Mouse (Mus musculus) cerebellum, adult 2 months (tissue): ENCODE data around the gene Gm20812. TPM values are rescaled to one million over a fixed set of nuclear protein-coding genes. Genes with fewer than 3 reads are reported as not detected.
"Not testable (repeated sequence)": the region's sequence is repeated elsewhere in the genome, so short reads cannot be mapped to it uniquely, and the experiment has no call there.

Source experiments
- DNase-seq, 2 experiments: peaks; one replicate each; pipeline ENCODE4 v3.0.0; 2021
- H3K27ac ChIP-seq: fragments of 200-500 bp; 2 replicates; pipeline ENCODE4 v1.5.1; 2012; ENCODE audit warnings: low read length, control low read depth, inconsistent platforms; ENCODE audit not compliant: insufficient read depth
- H3K27me3 ChIP-seq: fragments of 200-500 bp; 2 replicates; pipeline ENCODE4 v1.6.1; 2012; ENCODE audit warnings: inconsistent platforms, mild to moderate bottlenecking, low read length, moderate library complexity; ENCODE audit not compliant: control insufficient read depth, insufficient read depth
- H3K4me1 ChIP-seq: fragments of 200-500 bp; 2 replicates; pipeline ENCODE4 v1.6.1; 2011; ENCODE audit warnings: low read length; ENCODE audit not compliant: control insufficient read depth, insufficient read depth
- H3K4me3 ChIP-seq: fragments of 200-500 bp; replicated peaks from 2 replicates; pipeline ENCODE3; 2011; ENCODE audit warnings: mild to moderate bottlenecking, low read depth, low read length, control low read depth; ENCODE audit not compliant: insufficient read depth
- WGBS: fragments of 180-500 bp; shearing (Covaris S2); methylation state at CpG from one replicate; pipeline ENCODE4 v1.1.7; 2018; 5-methylcytosine and 5-hydroxymethylcytosine counted together
- polyA plus RNA-seq: library from polyadenylated mRNA; depleted of rRNA; stranded (reverse); fragments of >200 nt; gene quantifications from 2 replicates; pipeline ENCODE4 v1.2.3, GENCODE M21; 2012; rRNA removed

Gene Gm20812
- not detected in 2 replicates for polyA plus RNA-seq

GRCm38 (mm10) chrY:12381681-12382080 lies at the start of gene Gm20812:
Gene Gm20812, plus strand, starts transcription at chrY:12381981.
- not testable (repeated sequence) for H3K27me3 ChIP-seq, DNase-seq, H3K4me1 ChIP-seq, H3K27ac ChIP-seq, H3K4me3 ChIP-seq
- no CpG with 5 or more reads among the region's 3 CpGs for WGBS

Other genes with a start within 250 kb of the Gm20812 start
- gene Gm29554, start 108.0 kb upstream of the Gm20812 start, polyA plus RNA-seq = not detected in 2 replicates